ENCODE assay signal across 26 mouse cellular contexts in genomic region chr2:77730196-77730595, GRCm38 (mm10).
"Had no signal": no experiment of that assay in that cellular context is flagged by ENCODE, and none has a peak within 500 bp of the region (broad histone marks: within the 10 kb centered on the region; RNA-seq: fewer than 3 reads in every experiment).

No protein-coding gene starts in this region.

- H3K27me3 ChIP-seq: heart, embryonic 13.5 days; heart, embryonic 15.5 days; hindbrain, embryonic 13.5 days; hindbrain, embryonic 15.5 days; kidney, embryonic 15.5 days; limb, embryonic 13.5 days; limb, embryonic 15.5 days; liver, embryonic 12.5 days had no signal

- H3K9me3 ChIP-seq: heart, embryonic 13.5 days; heart, embryonic 15.5 days; hindbrain, embryonic 13.5 days; hindbrain, embryonic 15.5 days; kidney, embryonic 15.5 days; limb, embryonic 13.5 days; limb, embryonic 15.5 days; liver, embryonic 12.5 days had no signal

- ATAC-seq: hindbrain, postnatal 0 days; intestine, embryonic 16.5 days; liver, embryonic 12.5 days had no signal

- DNase-seq: gastrocnemius, postnatal 14 days; gastrocnemius, postnatal 36 days; heart, adult 18-20 months; heart, postnatal 14 days; heart, postnatal 36 days; kidney, adult 11 months; kidney, adult 2 months; kidney, adult 9 months; kidney, postnatal 14 days; kidney, postnatal 36 days; layer of hippocampus, adult 9-11 months; layer of hippocampus, postnatal 36 days; left cerebral cortex, postnatal 4 days had no signal

- H3K4me3 ChIP-seq: heart, embryonic 13.5 days; heart, embryonic 15.5 days; hindbrain, embryonic 13.5 days; hindbrain, embryonic 15.5 days; kidney, embryonic 15.5 days; limb, embryonic 13.5 days; limb, embryonic 15.5 days; liver, embryonic 12.5 days had no signal

- H3K9ac ChIP-seq: heart, embryonic 13.5 days; heart, embryonic 15.5 days; hindbrain, embryonic 13.5 days; hindbrain, embryonic 15.5 days; kidney, embryonic 15.5 days; limb, embryonic 13.5 days; limb, embryonic 15.5 days; liver, embryonic 12.5 days; liver, embryonic 14.5 days had no signal

- H3K4me1 ChIP-seq: heart, embryonic 15.5 days; hindbrain, embryonic 13.5 days; hindbrain, embryonic 15.5 days; kidney, embryonic 15.5 days; limb, embryonic 13.5 days; limb, embryonic 15.5 days; liver, embryonic 12.5 days had no signal

- H3K4me2 ChIP-seq: heart, embryonic 11.5 days; heart, embryonic 13.5 days; heart, embryonic 15.5 days; hindbrain, embryonic 13.5 days; hindbrain, embryonic 15.5 days; kidney, embryonic 15.5 days; limb, embryonic 13.5 days; limb, embryonic 15.5 days; liver, embryonic 12.5 days had no signal

- H3K36me3 ChIP-seq: heart, embryonic 13.5 days; heart, embryonic 15.5 days; hindbrain, embryonic 13.5 days; hindbrain, embryonic 15.5 days; kidney, embryonic 15.5 days; limb, embryonic 13.5 days; limb, embryonic 15.5 days; liver, embryonic 12.5 days had no signal

- H3K27ac ChIP-seq: heart, embryonic 13.5 days; heart, embryonic 15.5 days; hindbrain, embryonic 13.5 days; hindbrain, embryonic 15.5 days; hindbrain, postnatal 0 days; kidney, embryonic 15.5 days; kidney, postnatal 0 days; limb, embryonic 13.5 days; limb, embryonic 15.5 days; liver, embryonic 12.5 days; liver, embryonic 14.5 days had no signal
